Mouse (Mus musculus): Measurements from ENCODE around the gene Glipr1l2.
"Not testable (repeated sequence)": the region's sequence is repeated elsewhere in the genome, so short reads cannot be mapped to it uniquely, and the experiment has no call there.

Gene Glipr1l2

DNA sequence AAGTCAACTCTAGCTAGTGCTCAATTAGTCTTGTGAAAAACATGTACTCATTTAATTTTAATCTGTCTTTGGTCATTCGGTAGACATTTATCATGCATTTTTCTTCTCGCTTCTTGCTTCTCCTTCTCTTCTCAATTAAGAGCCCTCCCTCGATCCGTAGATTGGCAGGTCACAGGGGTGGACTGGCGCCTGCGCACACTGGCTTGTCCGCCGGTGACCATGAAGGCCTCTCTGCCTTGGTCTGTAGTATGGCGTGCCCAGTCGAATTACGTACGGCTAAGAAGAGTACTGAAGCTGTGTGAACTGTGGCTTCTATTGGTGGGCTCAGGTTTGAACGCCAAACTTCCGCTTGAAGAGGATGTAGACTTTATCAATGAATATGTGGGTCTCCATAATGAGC is at the start of gene Glipr1l2:
Gene Glipr1l2, plus strand, starts transcription at position 198 of the 400 bp plus-strand sequence.
- in situ Hi-C loops (cut with MboI; ENCODE audit: unreplicated experiment in 2 of 2) = no loop called here

DNA sequence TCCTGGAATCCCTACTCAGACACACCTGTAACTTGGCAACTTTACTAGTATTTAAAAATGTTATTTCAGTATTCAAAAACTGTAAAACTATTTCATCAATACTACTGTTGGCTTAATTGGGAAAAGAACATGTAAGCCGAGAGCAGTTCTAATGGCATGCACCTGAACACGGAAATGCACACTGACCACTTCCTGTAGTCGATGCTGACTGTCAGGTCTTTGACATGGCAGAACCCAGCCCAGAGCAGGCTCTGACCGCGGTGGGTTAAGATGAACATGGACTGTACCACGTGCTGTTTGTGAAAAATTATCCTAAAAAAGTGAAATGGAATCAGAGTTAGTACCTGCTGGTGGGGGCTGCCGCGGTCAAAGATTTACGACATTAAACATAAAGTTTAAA is 39.6 kb upstream of the Glipr1l2 start:
- in situ Hi-C loops (cut with MboI; ENCODE audit: unreplicated experiment in 2 of 2) = not testable (repeated sequence)

DNA sequence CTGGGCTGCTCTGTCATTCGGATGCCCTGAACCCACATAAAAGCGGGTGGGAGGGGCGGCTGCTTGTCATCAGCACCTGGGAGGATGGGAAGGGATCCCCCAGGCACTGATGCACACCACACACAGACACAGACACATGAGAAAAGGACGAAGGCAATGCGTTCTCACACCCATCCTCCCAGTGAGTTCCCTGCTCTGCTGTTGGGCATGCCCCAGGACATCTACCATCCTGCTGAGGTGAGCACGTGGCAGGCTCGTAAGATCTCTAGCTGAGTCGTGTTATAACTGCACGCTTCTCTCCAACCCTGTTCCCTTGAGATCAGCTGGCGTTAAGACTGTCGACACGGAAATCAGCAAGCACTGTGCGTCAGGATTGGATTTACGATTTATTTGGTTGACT is 38.9 kb upstream of the Glipr1l2 start:
- in situ Hi-C loops (cut with MboI; ENCODE audit: unreplicated experiment in 2 of 2) = not testable (repeated sequence)

DNA sequence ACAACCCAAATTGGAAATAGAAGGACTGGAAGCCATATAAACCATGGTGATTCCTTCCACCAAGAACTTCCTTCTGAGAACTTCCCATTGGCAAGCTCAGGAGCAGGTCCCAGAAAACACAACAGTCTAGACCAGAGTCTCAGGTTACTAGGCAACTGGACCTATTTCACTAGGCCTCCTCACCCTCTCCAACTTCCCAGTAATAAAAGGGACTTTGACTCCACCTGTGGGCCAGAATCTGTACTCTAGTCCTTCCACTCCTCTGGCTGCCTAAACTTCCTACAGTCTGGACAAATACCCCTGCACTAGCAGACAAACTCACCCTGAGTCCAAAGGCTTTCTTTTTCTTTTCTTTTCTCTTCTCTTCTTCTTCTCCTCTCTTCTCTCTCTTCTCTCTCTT is 31.9 kb upstream of the Glipr1l2 start:
- in situ Hi-C loops (cut with MboI; ENCODE audit: unreplicated experiment in 2 of 2) = no loop called here

DNA sequence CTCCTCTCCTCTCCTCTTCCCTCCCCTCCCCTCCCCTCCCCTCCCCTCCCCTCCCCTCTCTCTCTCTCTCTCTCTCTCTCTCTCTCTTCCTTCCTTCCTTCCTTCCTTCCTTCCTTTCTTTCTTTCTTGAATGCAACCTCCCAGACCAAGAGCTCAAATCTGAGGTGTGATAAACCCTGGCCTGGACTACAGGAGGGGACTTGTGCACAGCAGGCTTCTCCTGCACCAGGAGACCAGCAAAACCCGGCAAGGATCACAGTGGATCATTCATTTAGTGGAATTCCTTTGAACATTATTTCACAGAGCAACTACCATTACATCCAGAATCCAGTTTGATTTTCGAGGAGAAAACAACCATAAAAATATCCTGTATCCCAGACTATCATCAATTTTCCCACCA is 31.2 kb upstream of the Glipr1l2 start:
- in situ Hi-C loops (cut with MboI; ENCODE audit: unreplicated experiment in 2 of 2) = not testable (repeated sequence)

DNA sequence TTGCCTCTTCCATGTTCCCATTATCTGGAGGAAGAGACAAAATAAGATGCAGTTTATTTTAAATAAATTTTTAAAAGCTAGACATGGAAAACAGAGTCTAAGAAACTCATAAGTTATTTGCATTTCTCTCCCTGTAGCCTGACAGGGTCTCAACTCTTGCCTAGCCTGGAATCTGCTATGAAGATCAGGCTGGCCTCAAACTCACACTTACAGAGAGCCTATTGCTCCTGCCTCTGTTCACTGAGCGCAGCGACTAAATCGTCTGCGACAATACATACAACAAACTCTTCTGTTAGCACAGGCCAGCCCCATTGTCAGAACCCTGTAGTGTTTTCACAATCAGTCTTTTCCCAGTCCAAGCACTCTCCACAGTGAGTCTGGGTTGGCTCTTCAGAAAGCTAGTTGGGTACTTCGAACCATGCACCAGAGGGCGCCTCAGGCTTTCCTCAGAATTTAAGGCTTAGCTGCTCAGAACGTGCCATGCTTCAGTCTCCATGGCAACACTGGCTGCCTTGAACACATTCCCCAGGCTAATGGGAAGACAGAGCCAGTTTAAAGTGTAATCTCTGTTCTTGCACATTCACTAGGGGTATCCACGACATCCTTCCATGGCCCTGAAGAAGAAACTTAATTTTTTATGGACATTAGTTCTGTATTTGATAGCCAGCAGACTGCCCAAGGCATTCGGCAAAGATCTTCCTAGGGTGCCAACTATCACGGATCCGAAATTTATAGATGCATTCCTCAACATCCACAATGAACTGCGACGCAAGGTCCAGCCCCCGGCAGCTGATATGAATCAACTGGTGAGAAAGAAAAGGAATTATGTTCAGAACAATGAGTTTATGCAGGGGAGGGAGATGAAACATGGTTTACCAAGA is 23.2 kb upstream of the Glipr1l2 start, which contains the start of gene Glipr1l1:
Gene Glipr1l1, plus strand, starts transcription at position 488 of the 881 bp plus-strand sequence.
- in situ Hi-C loops (cut with MboI; ENCODE audit: unreplicated experiment in 2 of 2) = no loop called here

DNA sequence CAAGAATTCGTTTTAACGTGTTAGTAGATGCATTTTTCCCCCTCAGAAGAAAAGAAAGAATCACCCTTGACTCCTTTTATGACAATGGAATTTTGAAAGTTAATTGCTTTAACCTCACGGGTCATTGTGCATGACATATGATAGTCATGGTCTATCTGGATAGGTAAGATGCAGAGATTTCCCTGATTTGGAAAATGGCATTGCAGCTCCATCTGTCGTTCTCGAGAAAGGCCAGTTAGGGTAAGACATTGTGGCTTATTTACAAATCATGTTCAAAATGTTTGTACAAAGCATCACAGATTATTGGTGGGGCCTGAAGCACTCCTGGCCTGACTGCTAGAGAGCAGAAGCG is 22.6 kb upstream of the Glipr1l2 start:
- in situ Hi-C loops (cut with MboI; ENCODE audit: unreplicated experiment in 2 of 2) = not testable (repeated sequence)

DNA sequence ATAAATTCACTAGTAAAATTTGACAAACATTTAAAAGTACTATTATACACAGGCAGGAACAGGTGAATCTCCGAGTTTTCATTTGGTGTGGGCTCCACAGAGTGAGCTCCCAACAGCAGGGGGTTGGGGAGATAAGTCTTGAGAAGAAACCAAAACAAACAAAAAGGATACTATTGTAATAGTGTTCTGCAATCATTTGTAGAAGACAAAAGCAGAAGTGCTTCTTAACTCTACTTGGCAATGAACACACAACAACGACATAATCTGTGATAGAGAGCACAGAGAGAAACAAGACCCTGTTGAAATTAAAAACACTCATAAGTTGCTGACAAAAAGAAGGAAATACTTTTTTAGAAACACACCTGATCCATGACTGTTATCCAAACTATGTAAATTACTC is 3.1 kb upstream of the Glipr1l2 start:
- in situ Hi-C loops (cut with MboI; ENCODE audit: unreplicated experiment in 2 of 2) = no loop called here

DNA sequence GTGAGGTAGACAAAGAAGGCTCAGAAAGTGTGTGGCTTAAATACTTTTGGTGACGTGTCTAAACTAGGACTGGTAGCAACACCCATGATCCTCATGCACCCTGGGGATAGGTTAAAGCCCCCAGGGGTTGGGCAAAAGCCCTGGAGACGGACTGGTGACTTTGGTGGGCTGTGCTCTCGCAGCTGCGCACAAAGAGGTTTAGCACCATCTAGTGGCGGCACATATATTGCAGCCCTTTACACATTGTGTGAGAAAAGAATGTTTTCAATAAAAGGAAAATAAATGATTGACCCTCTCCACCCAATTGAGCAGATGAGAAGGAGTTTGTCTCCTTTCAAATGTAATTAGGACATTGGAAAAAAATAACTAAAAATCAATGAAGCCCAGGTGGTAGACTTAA is 22.6 kb downstream of the Glipr1l2 start:
- in situ Hi-C loops (cut with MboI; ENCODE audit: unreplicated experiment in 2 of 2) = loop anchor here (5.0 to 25.0 kb wide), 7 partner anchors 128 to 1018 kb away; partner anchors contain the start of gene Phlda1 (in 2 of the 2)

DNA sequence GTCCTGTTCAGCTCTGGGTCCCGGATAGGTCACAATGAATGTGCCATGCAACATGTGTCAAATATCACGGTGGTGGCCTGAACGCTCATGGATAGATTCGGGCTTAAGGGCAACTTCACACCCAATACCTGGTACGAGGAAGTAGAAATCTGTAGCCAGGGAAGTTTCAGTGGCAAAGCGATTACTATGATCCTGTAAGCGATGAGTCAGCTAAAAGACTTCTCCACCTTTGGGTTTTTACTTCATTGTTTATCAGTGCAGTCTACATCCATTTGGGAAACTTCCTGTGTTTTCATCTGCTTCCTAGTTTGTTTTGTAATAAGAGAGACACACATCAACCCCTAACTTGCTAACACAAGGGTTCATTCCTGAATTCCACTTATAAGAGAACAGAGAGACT is 27.2 kb downstream of the Glipr1l2 start:
- in situ Hi-C loops (cut with MboI; ENCODE audit: unreplicated experiment in 2 of 2) = loop anchor here (10.0 to 25.0 kb wide), 5 partner anchors 677 to 1023 kb away; no protein-coding TSS in a partner anchor

DNA sequence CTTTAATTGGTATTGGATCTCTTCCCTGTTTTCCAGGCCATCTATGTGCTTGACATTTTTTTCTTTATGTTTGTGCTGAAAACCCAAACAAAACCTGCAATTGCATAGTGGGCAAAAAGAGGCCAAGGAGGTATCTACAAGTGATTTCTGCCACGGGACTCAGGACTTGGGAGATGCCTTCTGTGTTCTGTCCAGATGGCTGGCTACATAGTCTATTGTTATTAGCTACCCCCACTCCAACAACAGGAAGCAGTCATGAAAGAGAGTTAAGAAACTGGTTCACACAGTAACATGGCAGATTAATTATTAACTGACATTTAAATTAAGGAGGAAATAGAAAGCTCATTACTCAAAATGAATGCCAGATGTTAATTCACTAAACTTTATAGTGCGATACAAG is 41.9 kb downstream of the Glipr1l2 start:
- in situ Hi-C loops (cut with MboI; ENCODE audit: unreplicated experiment in 2 of 2) = not testable (repeated sequence)

DNA sequence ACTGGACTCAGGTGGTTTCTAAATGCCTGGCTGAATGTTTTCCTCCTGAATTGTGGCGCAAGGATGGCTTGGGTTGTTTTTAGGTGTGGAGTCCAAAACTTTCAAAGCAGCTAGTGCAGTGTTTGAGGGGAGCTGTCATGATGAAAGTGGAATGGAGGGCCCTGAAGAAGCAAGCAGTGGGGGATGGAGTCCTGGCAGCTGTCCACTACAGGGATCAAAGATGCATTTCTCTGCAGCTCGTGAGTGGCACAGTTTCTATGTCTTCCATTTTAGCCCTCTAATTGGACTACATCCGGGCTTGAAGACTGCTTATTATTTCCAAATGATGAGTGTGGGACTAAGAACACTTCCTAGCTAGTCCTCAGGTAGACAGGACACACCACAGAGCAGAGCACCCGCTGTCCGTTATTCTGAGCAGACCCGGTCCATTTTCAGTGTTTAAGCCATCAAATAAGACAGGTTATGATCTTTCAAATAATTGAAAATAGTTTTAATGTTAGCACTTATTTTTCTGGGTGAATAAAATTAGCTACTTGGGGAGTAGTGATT is 44.6 kb downstream of the Glipr1l2 start:
- in situ Hi-C loops (cut with MboI; ENCODE audit: unreplicated experiment in 2 of 2) = not testable (repeated sequence)

DNA sequence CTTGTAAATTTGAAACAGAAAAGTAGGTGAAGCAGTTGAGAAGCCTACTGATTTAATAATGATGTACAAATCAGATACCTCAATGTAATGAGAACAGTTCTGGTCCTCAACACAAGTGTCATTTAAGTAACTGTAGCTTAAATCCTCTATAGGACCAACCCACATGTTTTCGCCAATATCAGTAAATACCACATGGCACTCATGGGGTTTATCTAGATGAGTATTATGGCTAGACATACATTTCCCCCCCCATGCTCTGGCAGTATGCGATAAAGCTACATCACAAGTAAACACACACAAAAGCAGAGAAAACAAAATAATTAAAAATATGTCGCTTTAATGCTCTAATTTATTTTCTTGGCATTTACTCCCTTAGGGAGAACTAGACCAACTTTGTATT is 49.0 kb downstream of the Glipr1l2 start:
- in situ Hi-C loops (cut with MboI; ENCODE audit: unreplicated experiment in 2 of 2) = no loop called here

DNA sequence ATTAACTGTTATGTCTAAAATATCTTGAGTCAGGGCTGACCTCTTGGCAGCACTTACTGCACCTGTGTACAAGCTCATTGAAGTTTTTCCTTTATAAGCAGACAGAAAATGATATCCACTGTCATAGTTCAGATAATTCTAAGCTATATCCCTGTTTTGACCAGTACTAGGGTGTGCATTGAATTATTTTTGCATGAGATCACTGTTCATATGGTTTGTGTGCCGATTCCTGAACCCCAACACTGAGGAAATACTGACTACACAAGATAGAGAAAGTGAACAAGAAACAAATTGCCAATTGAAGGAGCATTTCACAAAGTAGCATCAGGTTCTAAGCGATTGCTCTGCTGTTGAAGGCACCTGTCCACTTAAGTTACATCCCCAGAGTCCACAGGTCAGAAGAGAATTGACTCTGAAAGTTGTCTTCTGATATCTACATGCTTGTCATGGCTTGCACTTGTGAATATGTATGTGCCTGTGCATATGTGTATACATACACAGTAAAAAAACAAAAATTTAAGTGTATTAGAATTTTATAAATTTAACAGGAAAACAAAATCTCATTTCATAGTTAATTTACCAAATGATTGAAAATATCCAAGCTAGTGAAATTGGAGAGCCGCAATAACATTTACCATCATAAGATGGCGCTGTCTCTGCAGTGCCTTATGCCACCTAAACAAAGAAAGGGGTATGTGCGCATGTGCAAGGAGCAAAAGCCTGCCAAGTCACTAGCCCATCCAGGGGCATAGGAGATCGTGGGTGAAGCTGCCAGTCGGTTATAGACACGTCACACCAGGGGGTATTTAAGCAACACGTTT is 55.1 kb downstream of the Glipr1l2 start:
- in situ Hi-C loops (cut with MboI; ENCODE audit: unreplicated experiment in 2 of 2) = no loop called here

DNA sequence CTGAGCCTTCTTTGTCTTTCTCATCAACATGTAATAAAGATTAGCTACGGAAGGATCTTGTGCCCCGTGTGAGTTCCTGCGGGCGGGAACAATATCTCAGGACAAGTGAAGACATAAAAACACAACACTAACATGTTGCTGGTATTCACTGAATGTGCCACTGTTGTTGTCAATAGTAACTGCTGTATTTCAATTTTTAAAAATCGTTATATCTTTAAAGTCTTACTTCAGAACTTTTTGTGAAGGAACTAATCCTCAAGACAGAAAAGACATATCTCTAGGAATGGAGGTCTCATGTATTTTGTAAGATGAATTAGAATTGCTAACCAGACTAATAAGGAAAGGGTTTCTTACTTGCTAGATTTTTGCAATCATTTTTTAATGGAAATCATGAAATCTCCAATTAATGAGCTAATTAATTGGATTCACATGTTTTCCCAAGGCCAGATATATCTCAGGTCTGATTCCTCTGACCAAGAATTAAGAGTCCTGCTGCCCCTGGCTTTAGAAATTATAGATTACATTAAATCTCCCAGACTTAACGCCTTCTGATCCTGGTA is 55.8 kb downstream of the Glipr1l2 start:
- in situ Hi-C loops (cut with MboI; ENCODE audit: unreplicated experiment in 2 of 2) = no loop called here

DNA sequence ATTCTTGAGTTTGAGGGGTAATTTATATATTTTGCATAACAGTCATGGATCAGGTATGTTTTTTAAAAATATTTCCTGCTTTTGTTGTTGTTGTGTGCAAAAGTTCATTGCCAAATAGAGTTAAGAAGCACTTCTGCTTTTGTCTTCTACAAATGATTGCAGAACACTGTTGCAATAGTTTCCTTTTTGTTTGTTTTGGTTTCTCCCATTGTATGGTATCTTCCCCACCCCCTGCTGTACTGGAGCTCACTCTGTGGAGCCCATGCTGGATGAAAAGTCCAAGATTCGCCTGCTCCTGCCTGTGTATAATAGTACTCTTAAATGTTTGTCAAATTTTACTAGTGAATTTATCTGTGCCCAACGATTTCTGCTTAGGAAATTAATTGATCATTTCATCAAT is 56.7 kb downstream of the Glipr1l2 start:
- in situ Hi-C loops (cut with MboI; ENCODE audit: unreplicated experiment in 2 of 2) = no loop called here

Measured in v-Abl transformed pro-B cells (cell line).